In genomic region chr6:135932400-135932920, GRCm38 (mm10) we compare ENCODE assay signal across 24 mouse cellular contexts.
A peak's percentile ranks its signal among the peaks of the same experiment; 100 is the strongest.
DNase-seq lines count a peak whose midpoint lies in the region; ATAC-seq lines count a peak whose summit lies in the region.
"Had no signal": no experiment of that assay in that cellular context is flagged by ENCODE, and none has a peak within 500 bp of the region (broad histone marks: within the 10 kb centered on the region; RNA-seq: fewer than 3 reads in every experiment).

No protein-coding gene starts in this region.

- no peak overlapping the region for H3K27ac ChIP-seq in forebrain, embryonic 14.5 days (ENCODE audit: low read depth, low read length)
- no peak overlapping the region for H3K27ac ChIP-seq in forebrain, embryonic 13.5 days
- 0 out of 2 replicates have a peak overlapping the region, but pooled peaks have one; percentile 23 for H3K27ac ChIP-seq in limb, embryonic 12.5 days
- H3K27ac ChIP-seq in limb, embryonic 10.5 days, result no peak overlapping the region
- no peak overlapping the region for H3K27ac ChIP-seq in forebrain, embryonic 15.5 days (replicated peaks)
- H3K27ac ChIP-seq: heart, embryonic 15.5 days; hindbrain, embryonic 12.5 days; hindbrain, embryonic 15.5 days had no signal

- intact Hi-C loops in heart, postnatal 10 days (cut with DNase I), result no loop called here

- DNase-seq in forebrain, embryonic 14.5 days (ENCODE audit: low spot score), result peak; percentile 35
- DNase-seq in limb, embryonic 10.5 days (ENCODE audit: low spot score), result no peak
- peak; percentile 46 for DNase-seq in retina, postnatal 1 day
- no peak for DNase-seq in heart, postnatal 10 days
- DNase-seq in right cerebral cortex, adult 2 months (ENCODE audit: low spot score in 2 of 2), result no peak
- DNase-seq: adrenal gland, adult 8-10 months; adrenal gland, postnatal 25 days; cerebellum, adult 18-20 months; cerebellum, adult 9-10 months; cerebellum, postnatal 14 days; gastrocnemius, postnatal 25 days; heart, adult 18-20 months; heart, postnatal 14 days; heart, postnatal 4 days had no signal

- no peak overlapping the region for H3K4me3 ChIP-seq in forebrain, embryonic 14.5 days (ENCODE audit: low read depth, low read length)
- H3K4me3 ChIP-seq in forebrain, embryonic 13.5 days, result no peak overlapping the region
- no peak overlapping the region for H3K4me3 ChIP-seq in limb, embryonic 12.5 days (replicated peaks)
- no peak overlapping the region for H3K4me3 ChIP-seq in limb, embryonic 10.5 days
- no peak overlapping the region for H3K4me3 ChIP-seq in forebrain, embryonic 15.5 days
- H3K4me3 ChIP-seq: heart, embryonic 12.5 days; heart, embryonic 15.5 days; hindbrain, embryonic 12.5 days; hindbrain, embryonic 15.5 days had no signal

- no peaks in the 10 kb centered on the region for H3K27me3 ChIP-seq in forebrain, embryonic 14.5 days (replicated peaks; ENCODE audit: control insufficient read depth, insufficient read depth, low read length)
- H3K27me3 ChIP-seq in forebrain, embryonic 13.5 days, result no peaks in the 10 kb centered on the region
- H3K27me3 ChIP-seq in limb, embryonic 12.5 days, result no peaks in the 10 kb centered on the region
- no peaks in the 10 kb centered on the region for H3K27me3 ChIP-seq in limb, embryonic 10.5 days (ENCODE audit: low read depth, poor library complexity, severe bottlenecking)
- no peaks in the 10 kb centered on the region for H3K27me3 ChIP-seq in forebrain, embryonic 15.5 days
- H3K27me3 ChIP-seq: heart, embryonic 12.5 days; heart, embryonic 15.5 days; hindbrain, embryonic 12.5 days; hindbrain, embryonic 15.5 days had no signal

- no peaks in the 10 kb centered on the region for H3K9me3 ChIP-seq in forebrain, embryonic 14.5 days (replicated peaks; ENCODE audit: control insufficient read depth, low read length)
- H3K9me3 ChIP-seq in forebrain, embryonic 13.5 days (replicated peaks), result no peaks in the 10 kb centered on the region
- no peaks in the 10 kb centered on the region for H3K9me3 ChIP-seq in limb, embryonic 12.5 days
- no peaks in the 10 kb centered on the region for H3K9me3 ChIP-seq in limb, embryonic 10.5 days (replicated peaks)
- no peaks in the 10 kb centered on the region for H3K9me3 ChIP-seq in forebrain, embryonic 15.5 days
- H3K9me3 ChIP-seq: heart, embryonic 12.5 days; heart, embryonic 15.5 days; hindbrain, embryonic 12.5 days; hindbrain, embryonic 15.5 days had no signal

- ATAC-seq in forebrain, embryonic 14.5 days, result peak; percentile 50; the same call in 1 of the 2 replicates
- ATAC-seq in forebrain, embryonic 13.5 days, result no peak
- no peak for ATAC-seq in limb, embryonic 12.5 days (ENCODE audit: insufficient number of reproducible peaks, insufficient read depth, low FRiP score, low TSS enrichment, low read depth)
- ATAC-seq in forebrain, embryonic 15.5 days (replicated peaks), result 0 out of 2 replicates have a peak, but pooled peaks have one; percentile 38
- ATAC-seq: activated CD4-positive, CD25-positive, alpha-beta regulatory T cell, adult 4 months; CD4-positive, CD25-positive, alpha-beta regulatory T cell, adult 4 months; intestine, postnatal 0 days had no signal

- no peaks in the 10 kb centered on the region for H3K4me1 ChIP-seq in forebrain, embryonic 14.5 days (ENCODE audit: control insufficient read depth, insufficient read depth, low read length)
- no peaks in the 10 kb centered on the region for H3K4me1 ChIP-seq in forebrain, embryonic 13.5 days
- H3K4me1 ChIP-seq in limb, embryonic 12.5 days (replicated peaks), result 0 out of 2 replicates have a peak, but pooled peaks cover 13% of the 10 kb centered on the region
- no peaks in the 10 kb centered on the region for H3K4me1 ChIP-seq in limb, embryonic 10.5 days
- no peaks in the 10 kb centered on the region for H3K4me1 ChIP-seq in forebrain, embryonic 15.5 days
- H3K4me1 ChIP-seq: heart, embryonic 12.5 days; heart, embryonic 15.5 days; hindbrain, embryonic 12.5 days had no signal

- no peak overlapping the region for H3K9ac ChIP-seq in forebrain, embryonic 14.5 days (ENCODE audit: low read length)
- H3K9ac ChIP-seq in forebrain, embryonic 13.5 days, result no peak overlapping the region
- H3K9ac ChIP-seq in limb, embryonic 12.5 days (replicated peaks), result no peak overlapping the region
- no peak overlapping the region for H3K9ac ChIP-seq in forebrain, embryonic 15.5 days (replicated peaks)
- H3K9ac ChIP-seq: heart, embryonic 12.5 days; heart, embryonic 15.5 days; hindbrain, embryonic 12.5 days; hindbrain, embryonic 15.5 days had no signal

- H3K4me2 ChIP-seq in forebrain, embryonic 14.5 days (ENCODE audit: low read length), result no peak overlapping the region
- no peak overlapping the region for H3K4me2 ChIP-seq in forebrain, embryonic 13.5 days
- H3K4me2 ChIP-seq in limb, embryonic 12.5 days, result no peak overlapping the region
- no peak overlapping the region for H3K4me2 ChIP-seq in forebrain, embryonic 15.5 days (replicated peaks)
- H3K4me2 ChIP-seq: heart, embryonic 12.5 days; heart, embryonic 15.5 days; hindbrain, embryonic 12.5 days; hindbrain, embryonic 15.5 days had no signal

- 19% methylated on average over 6 of the region's 6 CpGs for WGBS in forebrain, embryonic 14.5 days
- WGBS in forebrain, embryonic 13.5 days, result 38% methylated on average over 6 of the region's 6 CpGs
- 67% methylated on average over 6 of the region's 6 CpGs for WGBS in limb, embryonic 12.5 days
- 85% methylated on average over 6 of the region's 6 CpGs for WGBS in limb, embryonic 10.5 days
- WGBS in forebrain, embryonic 15.5 days, result 22% methylated on average over 6 of the region's 6 CpGs

- no peaks in the 10 kb centered on the region for H3K36me3 ChIP-seq in forebrain, embryonic 14.5 days (ENCODE audit: control insufficient read depth, insufficient read depth, low read length)
- no peaks in the 10 kb centered on the region for H3K36me3 ChIP-seq in forebrain, embryonic 13.5 days (ENCODE audit: poor library complexity, severe bottlenecking)
- H3K36me3 ChIP-seq in limb, embryonic 12.5 days, result no peaks in the 10 kb centered on the region
- no peaks in the 10 kb centered on the region for H3K36me3 ChIP-seq in limb, embryonic 10.5 days
- no peaks in the 10 kb centered on the region for H3K36me3 ChIP-seq in forebrain, embryonic 15.5 days
- H3K36me3 ChIP-seq: heart, embryonic 12.5 days; heart, embryonic 15.5 days; hindbrain, embryonic 12.5 days; hindbrain, embryonic 15.5 days had no signal

Comparison
In these comparisons a context has a peak if more than half of its experiments do, and no peak if none do; other contexts are left out.
1. ATAC-seq: peak in forebrain, embryonic 14.5 days (single experiment) and forebrain, embryonic 15.5 days (single experiment); none in forebrain, embryonic 13.5 days (single experiment) and limb, embryonic 12.5 days (single experiment).
2. DNase-seq: peak in forebrain, embryonic 14.5 days (single experiment) and retina, postnatal 1 day (single experiment); none in limb, embryonic 10.5 days (single experiment), heart, postnatal 10 days (0 of 2) and right cerebral cortex, adult 2 months (0 of 2).